Mouse (Mus musculus) hindbrain, embryonic 11.5 days (tissue): ENCODE measurements around the gene Dnajc16. TPM values are rescaled to one million over a fixed set of nuclear protein-coding genes. Genes with fewer than 3 reads are reported as not detected.
A peak's percentile ranks its signal among the peaks of the same experiment; 100 is the strongest.

Source experiments
- ATAC-seq: fragments of 200-750 bp; cut with Nextera tagmentation; 2 replicates; pipeline ENCODE4 v1.8.0; 2017; ENCODE audit warnings: mild to moderate bottlenecking, moderate TSS enrichment, moderate library complexity; ENCODE audit not compliant: low FRiP score
- DNase-seq: peaks from one replicate; pipeline ENCODE4 v3.0.0-alpha.2; 2015; ENCODE audit warnings: low spot score
- H3K27ac ChIP-seq: fragments of 300-500 bp; sonication (generic); 2 replicates; pipeline ENCODE4 v1.5.1; 2014; ENCODE audit warnings: mild to moderate bottlenecking, low read depth, low read length
- H3K27me3 ChIP-seq: fragments of 300-500 bp; sonication (generic); 2 replicates; pipeline ENCODE4 v1.6.1; 2014; ENCODE audit warnings: mild to moderate bottlenecking, low read length, moderate library complexity, mixed read lengths; ENCODE audit not compliant: control insufficient read depth, insufficient read depth
- H3K36me3 ChIP-seq: fragments of 300-500 bp; sonication (generic); 2 replicates; pipeline ENCODE4 v1.6.1; 2014; ENCODE audit warnings: mild to moderate bottlenecking, low read length, moderate library complexity, mixed read lengths; ENCODE audit not compliant: control insufficient read depth, insufficient read depth
- H3K4me1 ChIP-seq: fragments of 300-500 bp; sonication (generic); replicated peaks from 2 replicates; pipeline ENCODE4 v1.6.1; 2014; ENCODE audit warnings: low read length, mixed read lengths; ENCODE audit not compliant: control insufficient read depth, insufficient read depth
- H3K4me2 ChIP-seq: fragments of 300-500 bp; sonication (generic); replicated peaks from 2 replicates; pipeline ENCODE4 v1.6.1; 2014; ENCODE audit warnings: mild to moderate bottlenecking, low read depth, low read length
- H3K4me3 ChIP-seq: fragments of 300-500 bp; sonication (generic); 2 replicates; pipeline ENCODE4 v1.5.1; 2014; ENCODE audit warnings: low read depth, low read length
- H3K9ac ChIP-seq: fragments of 300-500 bp; sonication (generic); 2 replicates; pipeline ENCODE4 v1.6.1; 2014; ENCODE audit warnings: low read depth, low read length
- H3K9me3 ChIP-seq: fragments of 300-500 bp; sonication (generic); 2 replicates; pipeline ENCODE4 v1.6.1; 2016; ENCODE audit warnings: low read length; ENCODE audit not compliant: control insufficient read depth
- WGBS: fragments of 180-500 bp; shearing (Covaris S2); extraction: QIAGEN DNeasy Blood & Tissue Kit; methylation state at CpG from one replicate; pipeline ENCODE4 v1.1.7; 2014; 5-methylcytosine and 5-hydroxymethylcytosine counted together
- polyA plus RNA-seq: library from polyadenylated mRNA; unstranded; fragments of >200 nt; fragmentation: Nextera tagmentation; extraction: Ambion mirVana; gene quantifications from 2 replicates; pipeline ENCODE4 v1.2.1, GENCODE M21; 2014

Gene Dnajc16
- polyA plus RNA-seq, 1 experiment from 2014 or later, result 4.9 TPM

DNA sequence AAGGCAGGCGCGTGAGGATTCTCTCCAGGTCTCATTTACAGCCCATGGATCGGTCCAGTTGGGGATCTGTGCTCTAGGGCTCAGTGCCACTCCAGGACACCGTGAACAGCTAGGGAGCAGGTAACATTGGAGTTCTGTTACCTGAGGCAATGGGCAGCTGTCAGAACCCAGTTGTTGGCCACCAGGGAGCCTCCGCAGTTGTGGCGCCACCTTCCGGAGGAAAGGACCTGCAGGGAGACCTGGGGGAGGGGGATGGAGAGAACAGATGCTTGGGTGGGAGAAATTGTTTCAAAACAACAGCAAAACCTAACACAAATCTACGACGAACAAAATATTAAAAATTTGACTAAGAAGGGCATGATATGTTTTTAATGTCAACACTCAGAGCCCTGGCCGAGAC lies 31.4 kb upstream of the Dnajc16 start:
- Histone ChIP-seq H3K27ac (no peak overlapping the region), H3K9me3 (no peaks in the 10 kb centered on the region), H3K27me3 (no peaks in the 10 kb centered on the region), H3K36me3 (no peaks in the 10 kb centered on the region), H3K4me2 (no peak overlapping the region), H3K4me3 (no peak overlapping the region), H3K9ac (no peak overlapping the region), H3K4me1 (no peaks in the 10 kb centered on the region)
- ATAC-seq (no peak), DNase-seq (no peak)
- WGBS, result 73% methylated on average over 10 of the region's 10 CpGs

DNA sequence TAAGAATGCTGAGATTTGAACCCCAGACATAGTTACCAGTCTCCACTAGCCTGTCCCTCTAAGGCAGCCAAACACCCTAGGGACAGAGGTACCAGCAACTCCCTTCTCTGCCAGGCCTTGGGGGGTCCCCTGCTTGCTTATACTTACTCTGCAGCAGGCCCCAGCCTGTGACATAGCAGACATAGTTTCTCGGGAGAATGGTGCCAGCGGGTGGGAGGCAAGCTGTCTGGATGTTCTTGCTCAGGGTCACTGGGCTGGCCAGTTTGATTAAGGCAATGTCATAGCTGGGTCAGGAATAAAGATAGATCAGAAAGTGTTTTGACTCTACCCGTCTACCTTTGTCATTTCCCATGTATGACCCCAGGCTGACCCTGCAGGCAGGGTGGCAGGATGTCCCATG lies 30.4 kb upstream of the Dnajc16 start:
- H3K4me1 ChIP-seq, result no peaks in the 10 kb centered on the region
- no peaks in the 10 kb centered on the region for H3K36me3 ChIP-seq
- ATAC-seq (no peak), DNase-seq (no peak)
- no peaks in the 10 kb centered on the region for H3K27me3 ChIP-seq
- no peak overlapping the region for H3K4me2 ChIP-seq
- H3K27ac ChIP-seq, result no peak overlapping the region
- no peaks in the 10 kb centered on the region for H3K9me3 ChIP-seq
- H3K9ac ChIP-seq, result no peak overlapping the region
- H3K4me3 ChIP-seq, result no peak overlapping the region
- 84% methylated on average over 3 of the region's 3 CpGs for WGBS

DNA sequence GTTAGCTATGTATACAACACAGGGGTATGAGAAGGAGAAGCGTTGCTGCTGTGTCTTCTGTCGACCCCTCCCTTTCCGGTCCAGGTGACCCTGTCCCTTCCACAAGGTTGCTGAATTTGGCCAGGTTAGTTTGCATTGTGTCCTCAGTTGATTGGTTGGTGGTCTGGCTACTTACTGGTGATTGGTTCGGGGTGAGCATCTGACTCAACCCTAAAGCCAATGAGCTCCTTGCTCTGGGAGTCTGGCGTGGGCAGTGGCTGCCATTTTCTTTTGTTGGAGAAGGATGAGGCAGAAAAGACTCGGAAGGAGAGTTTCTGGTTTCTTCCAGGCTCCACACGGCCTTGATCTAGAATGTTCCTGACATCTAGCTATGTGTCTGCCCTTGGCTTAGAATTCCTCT lies 28.6 kb upstream of the Dnajc16 start:
- H3K27me3 ChIP-seq, result no peaks in the 10 kb centered on the region
- ATAC-seq (no peak), DNase-seq (no peak)
- no peaks in the 10 kb centered on the region for H3K36me3 ChIP-seq
- no peak overlapping the region for H3K9ac ChIP-seq
- H3K4me3 ChIP-seq, result no peak overlapping the region
- 88% methylated on average over 7 of the region's 7 CpGs for WGBS
- H3K4me2 ChIP-seq, result no peak overlapping the region
- no peaks in the 10 kb centered on the region for H3K4me1 ChIP-seq
- no peak overlapping the region for H3K27ac ChIP-seq
- H3K9me3 ChIP-seq, result no peaks in the 10 kb centered on the region

DNA sequence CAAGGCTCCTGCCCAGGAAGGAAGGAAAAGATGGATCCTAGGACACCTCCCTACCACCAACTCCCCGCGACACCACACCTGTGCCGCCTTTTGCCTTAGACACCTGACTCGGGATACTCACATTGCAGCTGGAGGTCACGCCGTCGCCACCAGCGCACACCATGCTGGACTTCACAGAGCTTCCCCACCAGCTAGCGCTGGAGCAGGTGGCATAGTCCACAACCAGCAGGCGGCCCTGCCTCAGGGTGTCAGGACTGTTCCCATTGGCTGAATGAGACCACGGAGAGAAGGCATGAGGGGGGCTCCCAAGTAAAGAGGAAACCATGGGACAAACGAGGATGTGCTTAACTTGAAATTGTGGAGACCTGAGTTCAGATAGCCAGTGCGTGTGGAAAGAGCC lies 28.1 kb upstream of the Dnajc16 start:
- H3K27ac ChIP-seq, result no peak overlapping the region
- DNase-seq (no peak), ATAC-seq (no peak)
- no peaks in the 10 kb centered on the region for H3K4me1 ChIP-seq
- no peak overlapping the region for H3K4me3 ChIP-seq
- H3K9ac ChIP-seq, result no peak overlapping the region
- WGBS, result 85% methylated on average over 13 of the region's 13 CpGs
- H3K27me3 ChIP-seq, result no peaks in the 10 kb centered on the region
- no peaks in the 10 kb centered on the region for H3K36me3 ChIP-seq
- H3K9me3 ChIP-seq, result no peaks in the 10 kb centered on the region
- H3K4me2 ChIP-seq, result no peak overlapping the region

DNA sequence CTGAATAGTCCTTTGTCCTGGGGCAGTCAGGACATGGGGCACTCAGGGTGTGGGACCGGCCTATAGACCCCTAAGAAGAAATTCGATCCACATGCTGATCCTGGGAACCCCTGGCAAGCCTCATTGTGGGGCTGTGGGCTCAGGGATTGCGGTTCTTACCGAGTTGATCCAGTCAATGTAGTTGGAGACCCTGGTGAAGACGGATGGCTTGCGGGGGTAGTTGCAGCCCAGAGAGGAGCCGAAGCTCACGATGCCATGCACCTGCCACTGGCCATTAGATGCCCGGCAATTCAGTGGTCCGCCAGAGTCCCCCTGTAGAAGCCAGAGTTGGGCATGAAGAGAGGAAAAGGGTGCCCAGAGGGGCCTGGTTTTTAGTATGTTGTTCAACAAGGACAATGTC lies 27.0 kb upstream of the Dnajc16 start:
- Histone ChIP-seq H3K4me1 (no peaks in the 10 kb centered on the region), H3K9me3 (no peaks in the 10 kb centered on the region), H3K4me3 (no peak overlapping the region), H3K27ac (no peak overlapping the region), H3K27me3 (no peaks in the 10 kb centered on the region), H3K9ac (no peak overlapping the region), H3K36me3 (no peaks in the 10 kb centered on the region), H3K4me2 (no peak overlapping the region)
- WGBS, result 62% methylated on average over 10 of the region's 10 CpGs
- ATAC-seq, result no peak
- DNase-seq, result no peak

DNA sequence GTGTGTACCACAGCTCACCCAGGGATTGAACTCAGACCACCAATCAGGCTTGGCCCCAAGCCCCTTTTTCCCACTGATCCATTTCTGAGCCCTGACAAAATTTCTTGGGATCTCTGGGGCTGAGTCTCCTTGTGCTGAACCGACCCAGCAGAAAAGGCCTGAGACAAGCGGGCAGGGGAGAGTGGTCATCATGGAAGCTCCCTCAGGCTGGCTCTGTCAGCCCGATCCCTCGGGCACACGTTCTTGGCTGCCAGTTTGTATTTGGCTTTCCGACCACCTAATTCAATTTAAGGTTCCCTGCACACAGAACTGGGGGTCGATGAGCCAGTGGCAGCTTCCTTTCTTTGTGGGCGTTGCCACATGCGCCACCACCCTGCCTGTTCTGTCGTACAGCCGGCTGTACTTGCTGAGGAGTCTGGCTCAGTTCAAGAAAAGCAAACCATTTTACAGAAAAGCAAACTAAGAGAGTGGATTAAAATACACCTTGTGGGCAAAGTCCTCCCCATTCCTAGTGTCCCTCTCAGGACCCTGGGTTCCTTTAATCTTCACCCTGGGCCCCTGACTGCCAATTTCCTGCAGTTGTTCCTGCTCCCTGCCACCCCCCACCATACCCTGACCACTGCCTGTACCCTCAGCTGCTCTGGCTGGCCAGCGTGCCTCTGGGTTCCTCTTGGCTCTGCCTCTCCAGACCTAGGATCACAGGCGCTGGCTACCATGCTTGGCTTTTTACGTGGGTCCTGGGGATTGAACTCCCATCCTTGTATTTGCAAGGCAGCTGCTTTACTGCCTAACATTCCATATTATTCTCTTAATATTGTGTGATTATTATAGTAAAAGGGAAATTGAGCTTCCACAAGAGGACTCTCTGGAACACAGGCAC lies 26.3 kb upstream of the Dnajc16 start:
- no peak for ATAC-seq
- 63% methylated on average over 14 of the region's 14 CpGs for WGBS

DNA sequence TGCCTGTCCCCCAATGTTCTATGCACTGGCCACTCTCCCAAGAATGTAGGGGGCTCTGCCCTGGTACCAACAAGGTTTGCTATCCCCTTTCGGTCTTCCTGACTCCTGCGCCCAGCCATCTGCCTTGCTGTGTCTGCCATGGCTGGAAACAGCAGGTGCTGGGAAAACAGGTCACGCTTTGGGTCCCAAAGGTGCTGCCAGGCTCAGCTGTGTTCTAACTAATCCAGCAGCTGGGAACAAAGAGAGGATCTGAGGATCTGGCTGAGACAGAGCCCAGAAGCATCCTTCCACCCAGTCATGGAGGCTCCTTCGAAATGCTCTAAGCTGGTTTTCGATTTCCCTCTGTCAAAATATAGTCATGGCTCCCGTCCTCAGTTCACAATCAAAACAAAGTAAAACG lies 25.5 kb upstream of the Dnajc16 start:
- 0 out of 2 replicates have a peak overlapping the region, but pooled peaks have one; percentile 10 for H3K27ac ChIP-seq

More for the DNA sequence above, 26.3 kb upstream of the Dnajc16 start:
- DNase-seq, result no peak
- Histone ChIP-seq H3K9ac (no peak overlapping the region), H3K9me3 (no peaks in the 10 kb centered on the region), H3K4me1 (no peaks in the 10 kb centered on the region), H3K4me3 (no peak overlapping the region), H3K36me3 (no peaks in the 10 kb centered on the region; the same call in 1 of the 2 replicates), H3K27me3 (no peaks in the 10 kb centered on the region), H3K27ac (no peak overlapping the region), H3K4me2 (no peak overlapping the region)

DNA sequence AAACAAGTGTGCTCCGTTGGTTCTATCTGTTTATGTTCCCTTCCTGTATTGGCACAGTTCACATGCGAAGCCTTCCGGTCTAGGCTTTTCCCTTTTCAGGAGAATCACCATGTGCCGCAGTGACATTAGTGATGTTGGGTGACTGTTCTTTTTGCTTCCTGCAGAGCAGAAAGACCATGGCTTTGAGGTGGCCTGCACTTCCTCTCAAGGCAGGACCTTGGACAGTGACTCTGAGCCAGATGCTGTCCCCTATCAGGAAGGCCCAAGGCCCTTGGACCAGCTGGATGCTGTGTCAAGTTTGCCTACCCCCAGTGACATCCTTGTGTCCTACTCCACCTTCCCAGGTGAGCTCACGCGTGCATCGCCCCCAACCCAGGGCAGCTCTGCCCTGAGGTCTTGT lies 20.6 kb upstream of the Dnajc16 start:
- Histone ChIP-seq H3K27me3 (no peaks in the 10 kb centered on the region), H3K9ac (no peak overlapping the region), H3K4me3 (no peak overlapping the region), H3K36me3 (peaks cover 9% of the 10 kb centered on the region), H3K4me1 (no peaks in the 10 kb centered on the region), H3K27ac (no peak overlapping the region), H3K4me2 (no peak overlapping the region), H3K9me3 (no peaks in the 10 kb centered on the region)
- DNase-seq (no peak), ATAC-seq (no peak)
- 94% methylated on average over 7 of the region's 7 CpGs for WGBS

More for the DNA sequence above, 25.5 kb upstream of the Dnajc16 start:
- H3K4me2 ChIP-seq, result no peak overlapping the region
- H3K27me3 ChIP-seq, result no peaks in the 10 kb centered on the region
- H3K9ac ChIP-seq, result no peak overlapping the region
- WGBS, result 86% methylated on average over 7 of the region's 7 CpGs
- DNase-seq (no peak), ATAC-seq (no peak)
- peaks cover 6% of the 10 kb centered on the region for H3K36me3 ChIP-seq
- H3K4me3 ChIP-seq, result no peak overlapping the region
- H3K9me3 ChIP-seq, result no peaks in the 10 kb centered on the region
- no peaks in the 10 kb centered on the region for H3K4me1 ChIP-seq

DNA sequence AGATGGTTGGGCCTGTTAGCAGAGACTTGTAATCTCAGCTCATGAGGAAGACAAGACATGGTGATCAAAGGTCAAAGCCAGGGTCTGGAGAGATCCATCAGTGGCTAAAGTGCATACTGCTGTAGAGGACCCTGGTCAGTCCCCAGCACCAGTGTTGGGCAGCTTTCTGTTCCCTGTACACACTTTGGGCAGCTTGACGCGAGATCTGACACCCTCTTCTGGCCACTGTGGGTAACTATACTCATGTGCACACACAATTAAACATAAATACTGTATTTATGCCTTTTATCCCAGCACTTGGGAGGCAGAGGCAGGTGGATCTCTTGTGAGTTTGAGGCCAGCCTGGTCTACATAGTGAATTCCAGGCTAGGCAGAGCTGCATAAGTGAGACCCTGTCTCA lies 20.2 kb upstream of the Dnajc16 start:
- no peak overlapping the region for H3K4me2 ChIP-seq
- H3K4me3 ChIP-seq, result no peak overlapping the region
- DNase-seq (no peak), ATAC-seq (no peak)
- H3K4me1 ChIP-seq, result no peaks in the 10 kb centered on the region
- H3K27ac ChIP-seq, result no peak overlapping the region
- H3K9me3 ChIP-seq, result no peaks in the 10 kb centered on the region
- H3K27me3 ChIP-seq, result no peaks in the 10 kb centered on the region
- 98% methylated on average over 2 of the region's 2 CpGs for WGBS
- no peak overlapping the region for H3K9ac ChIP-seq
- peaks cover 9% of the 10 kb centered on the region for H3K36me3 ChIP-seq
